ENCODE assay signal across 8 mouse cellular contexts in the genomic region with DNA sequence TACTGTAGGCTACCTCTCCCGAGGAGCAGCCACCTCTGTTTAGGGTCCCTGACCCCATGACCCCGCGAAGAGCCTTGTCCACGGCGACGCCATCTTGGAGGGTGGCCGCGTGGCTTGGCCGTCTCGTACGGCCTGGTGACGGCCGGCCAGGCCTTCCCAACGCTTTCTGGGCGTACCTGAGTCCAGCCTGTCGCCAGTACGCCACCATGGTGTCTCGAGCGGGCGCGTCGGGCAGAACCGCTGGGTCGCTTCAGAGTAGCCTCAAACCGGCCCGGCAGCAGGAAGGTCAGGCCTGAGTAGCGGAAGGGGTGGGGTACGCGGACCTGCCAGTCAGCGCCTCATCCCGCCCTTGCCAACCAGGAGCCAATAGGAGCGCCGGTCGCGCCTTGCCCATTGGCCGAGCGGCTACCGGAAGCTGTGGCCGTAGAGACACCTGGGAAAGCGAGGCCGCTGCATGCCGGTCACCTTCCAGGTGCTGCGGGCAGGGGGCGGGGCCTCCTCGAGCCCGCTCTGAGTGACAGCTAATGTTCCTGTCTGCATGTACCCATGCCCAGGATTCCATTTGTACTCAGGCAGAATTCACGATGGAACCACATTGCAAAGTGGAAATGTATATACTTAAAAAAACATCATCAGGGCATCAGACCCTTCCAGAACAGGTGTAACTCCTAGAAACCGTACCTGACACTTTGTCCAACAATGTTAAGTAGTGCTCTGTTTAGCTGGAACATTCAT. TPM values are rescaled to one million over a fixed set of nuclear protein-coding genes. Genes with fewer than 3 reads are reported as not detected.
DNase-seq lines count a peak whose midpoint lies in the region; ATAC-seq and TF ChIP-seq lines count a peak whose summit lies in the region.

A gene (minus strand): TSS at position 317 of the 735 bp plus-strand sequence.

- H3K4me1 ChIP-seq in hindbrain, embryonic 14.5 days (replicated peaks; ENCODE audit: control insufficient read depth, insufficient read depth, low read length), result peaks cover 10% of the 10 kb centered on the region

- POLR2A ChIA-PET in Patski (lab: Charles Lee), result interaction anchor here (1.5 kb wide), 1 partner anchor 9 kb away, joined by 5 read pairs; a partner anchor contains a TSS

- DNase-seq in Patski (ENCODE audit: low read depth, low spot score), result no peak
- DNase-seq in cerebellum, postnatal 14 days, result peak; percentile 97 to 98
- DNase-seq in frontal cortex, postnatal 25 days (ENCODE audit: low spot score in 2 of 2), result peak; percentile 87 to 95
- peak; percentile 89 for DNase-seq in hindbrain, embryonic 14.5 days (ENCODE audit: low spot score)
- peak; percentile 96 to 98 for DNase-seq in layer of hippocampus, postnatal 36 days
- DNase-seq in lung, postnatal 36 days, result peak; percentile 98
- DNase-seq in retina, postnatal 1 day, result peak; percentile 95
- DNase-seq in urinary bladder, adult 18-20 months (ENCODE audit: low spot score in 2 of 2), result peak; percentile 94 to 95

- peak within 1 kb of the TSS; percentile 84 for H3K9ac ChIP-seq in hindbrain, embryonic 14.5 days

- WGBS in hindbrain, embryonic 14.5 days, result 3% methylated on average over 48 of the region's 48 CpGs

- no peaks in the 10 kb centered on the region for H3K9me3 ChIP-seq in hindbrain, embryonic 14.5 days (ENCODE audit: control insufficient read depth, low read length)

- peak within 1 kb of the TSS; percentile 51; the same call in 1 of the 2 replicates for H3K27ac ChIP-seq in hindbrain, embryonic 14.5 days

- peak within 1 kb of the TSS; percentile 90 for H3K4me2 ChIP-seq in hindbrain, embryonic 14.5 days (replicated peaks)

- peak within 1 kb of the TSS; percentile 82 for H3K4me3 ChIP-seq in hindbrain, embryonic 14.5 days (replicated peaks; ENCODE audit: low read length)

- CTCF ChIA-PET in Patski (lab: Charles Lee), result no interaction called here

- peaks cover 61% of the 10 kb centered on the region for H3K36me3 ChIP-seq in hindbrain, embryonic 14.5 days (replicated peaks; ENCODE audit: control insufficient read depth, insufficient read depth)

- in situ Hi-C loops in Patski (cut with MboI; ENCODE audit: low pct_unique_long_range_greater_than_20kb), result loop anchor here (25.0 kb wide), 1 partner anchor 377 kb away; a partner anchor contains a TSS

- no peak for TF ChIP-seq CTCF in Patski (IDR thresholded peaks at IDR 0.05)

- peak; percentile 100 for ATAC-seq in Patski
- ATAC-seq in hindbrain, embryonic 14.5 days (ENCODE audit: low FRiP score), result peak; percentile 100

- no peaks in the 10 kb centered on the region for H3K27me3 ChIP-seq in Patski
- no peaks in the 10 kb centered on the region for H3K27me3 ChIP-seq in hindbrain, embryonic 14.5 days (ENCODE audit: control insufficient read depth, insufficient read depth, low read length)

RNA-seq across cellular contexts. Expression of the gene that starts here (rescaled TPM):
- polyA plus RNA-seq in Patski (2021), result 379 TPM
- polyA plus RNA-seq in hindbrain, embryonic 14.5 days (2014; fragmentation: Nextera tagmentation; extraction: Ambion mirVana), result 793 and 981 TPM in 2 replicates
- total RNA-seq in layer of hippocampus, postnatal 36 days (2021), result 100 to 1,000 TPM; 287 to 328 TPM
